Mouse (Mus musculus): Measurements from ENCODE around the gene Inha. TPM values are rescaled to one million over a fixed set of nuclear protein-coding genes. Genes with fewer than 3 reads are reported as not detected.

Gene Inha
- polyA plus RNA-seq, 1 experiment: 5.5 TPM

DNA sequence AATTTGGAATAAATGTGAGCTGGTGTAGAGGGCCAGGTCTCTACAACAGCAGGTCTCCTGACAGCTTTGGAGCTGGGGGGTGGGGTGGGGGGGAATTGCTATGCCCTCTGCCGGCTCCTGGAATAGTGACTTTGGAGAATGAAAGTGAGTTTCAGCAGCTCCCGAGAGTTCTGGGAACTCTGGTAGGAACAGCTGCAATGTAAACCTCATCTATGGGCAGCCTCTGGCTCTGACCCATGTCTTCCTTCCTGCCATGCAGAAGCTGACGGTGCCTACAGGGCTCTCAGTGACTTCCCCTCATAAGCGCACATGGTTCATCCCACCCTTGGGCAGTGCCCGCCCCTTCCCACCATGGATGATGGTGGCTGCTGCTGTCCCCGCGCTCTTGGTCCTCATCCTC lies 48.8 kb downstream of the Inha start:
- no peak overlapping the region for H3K27ac ChIP-seq (ENCODE audit: insufficient read depth, low read length)
- H3K4me1 ChIP-seq (ENCODE audit: control insufficient read depth, insufficient read depth, low read length): no peaks in the 10 kb centered on the region
- H3K4me3 ChIP-seq (ENCODE audit: insufficient read depth, low read length): no peak overlapping the region
- TF ChIP-seq CTCF (IDR thresholded peaks at IDR 0.05; ENCODE audit: borderline replicate concordance, insufficient read depth, low read length): no peak
- no peak for TF ChIP-seq POLR2A (IDR thresholded peaks at IDR 0.05; ENCODE audit: low read depth, low read length)

DNA sequence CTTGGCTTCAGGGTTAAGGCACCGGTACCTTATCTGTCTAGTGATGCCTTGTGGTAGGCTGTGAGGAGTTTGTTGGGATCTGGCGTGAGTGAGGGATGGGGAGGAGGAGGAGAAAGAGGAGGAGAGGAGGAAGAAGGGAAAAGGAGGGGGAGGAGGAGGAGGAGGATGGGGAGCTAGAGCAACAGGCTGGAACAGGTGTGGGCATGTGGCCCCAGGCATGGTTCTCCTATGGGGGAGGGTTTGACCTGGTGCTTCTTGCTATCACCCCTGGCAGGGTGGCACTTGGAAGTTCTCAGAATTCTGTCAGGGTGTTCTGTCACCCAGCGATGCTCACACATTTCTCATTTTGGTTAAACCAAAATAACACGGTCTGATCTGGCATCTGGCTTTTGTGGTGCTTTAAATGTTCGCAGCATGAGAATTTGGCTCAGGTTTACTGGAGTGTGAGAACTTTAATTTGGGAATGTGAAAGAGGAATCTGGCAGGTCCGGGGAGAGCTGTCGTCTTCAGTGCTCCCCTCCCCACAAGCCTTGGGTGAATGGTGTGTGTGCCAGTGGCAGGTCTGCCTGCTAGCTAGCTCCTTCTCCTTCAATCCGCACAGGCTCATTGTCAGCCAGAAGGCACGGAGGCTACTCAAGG lies 49.4 kb downstream of the Inha start:
- H3K4me1 ChIP-seq (ENCODE audit: control insufficient read depth, insufficient read depth, low read length): no peaks in the 10 kb centered on the region
- no peak overlapping the region for H3K27ac ChIP-seq (ENCODE audit: insufficient read depth, low read length)
- TF ChIP-seq POLR2A (IDR thresholded peaks at IDR 0.05; ENCODE audit: low read depth, low read length): no peak
- no peak overlapping the region for H3K4me3 ChIP-seq (ENCODE audit: insufficient read depth, low read length)

DNA sequence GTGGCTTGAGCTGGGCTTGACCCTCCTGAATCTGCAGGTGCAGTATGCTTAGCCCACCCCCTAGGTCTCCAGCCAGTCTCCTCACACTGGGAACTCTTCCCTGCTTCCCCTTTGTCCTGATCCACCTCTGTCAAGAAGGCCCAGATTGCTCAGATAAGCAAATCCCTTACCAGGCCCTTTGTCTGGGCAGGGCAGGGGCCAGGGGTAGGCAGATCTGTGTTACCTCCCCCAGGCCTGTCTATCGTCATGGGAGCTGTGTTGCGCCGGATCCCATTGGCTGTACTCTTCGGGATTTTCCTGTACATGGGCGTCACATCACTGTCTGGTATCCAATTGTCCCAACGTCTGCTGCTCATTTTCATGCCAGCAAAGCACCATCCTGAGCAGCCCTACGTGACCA lies 50.2 kb downstream of the Inha start:
- no peaks in the 10 kb centered on the region for H3K4me1 ChIP-seq (ENCODE audit: control insufficient read depth, insufficient read depth, low read length)
- TF ChIP-seq POLR2A (IDR thresholded peaks at IDR 0.05; ENCODE audit: low read depth, low read length) (no peak), CTCF (IDR thresholded peaks at IDR 0.05; ENCODE audit: borderline replicate concordance, insufficient read depth, low read length) (no peak)
- H3K27ac ChIP-seq (ENCODE audit: insufficient read depth, low read length): no peak overlapping the region
- no peak overlapping the region for H3K4me3 ChIP-seq (ENCODE audit: insufficient read depth, low read length)

DNA sequence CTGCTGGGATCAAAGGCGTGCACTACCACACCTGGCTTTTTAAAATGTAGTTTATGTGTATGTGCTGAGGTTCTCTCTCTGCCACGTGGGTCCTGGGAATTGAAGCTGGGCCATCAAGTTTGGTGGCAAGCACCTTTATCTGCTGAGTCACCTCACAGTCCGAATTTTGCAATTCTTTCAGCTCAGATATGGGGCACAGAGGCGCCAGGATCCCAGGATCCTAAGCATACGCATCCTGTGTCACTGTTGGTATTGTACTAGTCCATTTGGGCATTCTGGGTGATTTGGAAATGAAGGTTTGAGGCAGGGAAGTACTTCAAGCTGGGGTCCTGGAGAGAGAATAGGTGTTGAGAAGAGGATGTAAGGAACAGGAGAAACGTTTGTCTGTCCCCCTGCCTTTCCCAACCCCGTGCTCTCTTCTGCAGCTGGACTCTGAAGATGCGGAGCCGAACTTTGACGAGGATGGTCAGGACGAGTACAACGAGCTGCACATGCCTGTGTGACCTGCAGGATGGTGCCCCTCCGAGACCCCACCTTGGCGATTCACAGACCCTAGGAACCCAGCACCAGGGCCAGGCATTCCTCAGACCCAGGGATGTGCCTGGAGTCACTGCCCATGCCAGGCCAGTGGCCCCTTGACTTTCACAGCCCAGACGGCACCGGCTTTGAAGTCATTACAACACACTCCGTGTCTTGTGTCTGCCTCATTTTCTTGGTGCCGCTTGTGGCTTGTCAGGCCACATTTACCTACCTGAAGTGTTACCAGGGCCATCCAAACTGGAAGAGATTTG lies 51.7 kb downstream of the Inha start:
- Histone ChIP-seq H3K4me3 (ENCODE audit: insufficient read depth, low read length) (no peak overlapping the region), H3K27ac (ENCODE audit: insufficient read depth, low read length) (no peak overlapping the region), H3K4me1 (ENCODE audit: control insufficient read depth, insufficient read depth, low read length) (no peaks in the 10 kb centered on the region)
- TF ChIP-seq POLR2A (IDR thresholded peaks at IDR 0.05; ENCODE audit: low read depth, low read length) (no peak), CTCF (IDR thresholded peaks at IDR 0.05; ENCODE audit: borderline replicate concordance, insufficient read depth, low read length) (no peak)

DNA sequence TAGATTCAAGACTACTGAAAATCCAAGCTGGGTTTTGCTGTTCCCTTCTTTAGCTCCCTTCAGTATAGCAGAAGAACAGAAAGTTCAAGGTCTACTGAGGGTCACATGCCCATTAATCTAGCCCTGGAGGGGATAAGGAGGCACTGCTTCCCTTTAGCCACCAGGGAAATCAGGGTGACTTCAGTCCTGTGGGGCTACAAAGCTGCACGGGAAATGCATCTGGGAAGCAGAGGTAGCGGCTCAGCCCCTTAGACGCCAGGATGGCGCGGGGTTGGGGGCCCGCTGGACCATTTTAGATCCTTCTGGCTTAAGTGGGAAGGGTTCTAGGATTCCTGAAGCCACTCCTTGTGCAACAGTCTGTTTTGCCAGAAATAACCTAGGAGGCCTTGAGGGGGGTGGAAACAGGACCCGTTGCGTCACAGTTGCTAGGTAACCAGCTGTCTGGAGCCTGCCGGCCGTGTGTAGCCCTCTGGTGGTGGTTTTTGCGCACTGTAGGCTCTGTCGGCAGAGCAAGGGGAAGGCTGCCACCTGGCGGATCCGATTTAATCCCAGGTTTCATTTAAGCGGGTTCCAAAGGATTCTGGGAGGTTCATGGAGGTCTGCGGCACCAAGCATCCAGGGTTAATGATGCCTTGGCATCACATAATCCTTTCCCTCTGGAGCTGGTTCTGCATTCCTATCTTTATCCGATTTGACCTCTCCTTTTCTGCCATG lies 52.5 kb downstream of the Inha start:
- H3K4me3 ChIP-seq (ENCODE audit: insufficient read depth, low read length): no peak overlapping the region
- no peaks in the 10 kb centered on the region for H3K4me1 ChIP-seq (ENCODE audit: control insufficient read depth, insufficient read depth, low read length)
- TF ChIP-seq CTCF (IDR thresholded peaks at IDR 0.05; ENCODE audit: borderline replicate concordance, insufficient read depth, low read length) (peak; percentile 99), POLR2A (IDR thresholded peaks at IDR 0.05; ENCODE audit: low read depth, low read length) (no peak)
- no peak overlapping the region for H3K27ac ChIP-seq (ENCODE audit: insufficient read depth, low read length)

Other genes with a start within 250 kb of the Inha start
- gene Ptprn, start 242.6 kb upstream of the Inha start, polyA plus RNA-seq (2011; ENCODE audit: insufficient read length, low read depth, missing spikeins): 67.6 and 114 TPM in 2 replicates
- gene Resp18, start 228.7 kb upstream of the Inha start, polyA plus RNA-seq (2011; ENCODE audit: insufficient read length, low read depth, missing spikeins): not detected in 2 replicates
- 79.7 and 96.9 TPM in 2 replicates for gene Dnpep, start 189.1 kb upstream of the Inha start, polyA plus RNA-seq (2011; ENCODE audit: insufficient read length, low read depth, missing spikeins)
- 11.3 and 12.3 TPM in 2 replicates for gene Des, start 146.7 kb upstream of the Inha start, polyA plus RNA-seq (2011; ENCODE audit: insufficient read length, low read depth, missing spikeins)
- 54.2 and 56.4 TPM in 2 replicates for gene Speg, start 131.8 kb upstream of the Inha start, polyA plus RNA-seq (2011; ENCODE audit: insufficient read length, low read depth, missing spikeins)
- gene Gmppa, start 71.1 kb upstream of the Inha start, polyA plus RNA-seq (2011; ENCODE audit: insufficient read length, low read depth, missing spikeins): 70.6 and 77.6 TPM in 2 replicates
- not detected in 2 replicates for gene Asic4, start 56.6 kb upstream of the Inha start, polyA plus RNA-seq (2011; ENCODE audit: insufficient read length, low read depth, missing spikeins)
- 68.1 and 82.3 TPM in 2 replicates for gene Chpf, start 27.8 kb upstream of the Inha start, polyA plus RNA-seq (2011; ENCODE audit: insufficient read length, low read depth, missing spikeins)
- gene Tmem198, start 27.5 kb upstream of the Inha start, polyA plus RNA-seq (2011; ENCODE audit: insufficient read length, low read depth, missing spikeins): 0.70 and 1.2 TPM in 2 replicates
- 34.9 and 40.0 TPM in 2 replicates for gene Obsl1, start 625 bp upstream of the Inha start, polyA plus RNA-seq (2011; ENCODE audit: insufficient read length, low read depth, missing spikeins)
- gene Stk11ip, start 14.5 kb downstream of the Inha start, polyA plus RNA-seq (2011; ENCODE audit: insufficient read length, low read depth, missing spikeins): 8.7 and 13.4 TPM in 2 replicates
- gene Slc4a3, start 39.2 kb downstream of the Inha start, polyA plus RNA-seq (2011; ENCODE audit: insufficient read length, low read depth, missing spikeins): 15.2 and 19.9 TPM in 2 replicates